Mouse (Mus musculus): Measurements from ENCODE around the gene 2210408I21Rik. TPM values are rescaled to one million over a fixed set of nuclear protein-coding genes. Genes with fewer than 3 reads are reported as not detected.

2210408I21Rik gene
- polyA plus RNA-seq, 1 experiment from 2014 or later = 2.8 TPM

GRCm38 (mm10) chr13:77324101-77324500 lies 188.8 kb downstream of the 2210408I21Rik start:
- 63% methylated on average over 1 of the region's 1 CpGs for WGBS
- Histone ChIP-seq H3K9me3 (ENCODE audit: control insufficient read depth) (no peaks in the 10 kb centered on the region), H3K4me1 (replicated peaks; ENCODE audit: control insufficient read depth, insufficient read depth, low read length) (no peaks in the 10 kb centered on the region), H3K27me3 (replicated peaks; ENCODE audit: control insufficient read depth, insufficient read depth, low read length) (no peaks in the 10 kb centered on the region), H3K4me3 (ENCODE audit: low read depth, low read length) (no peak overlapping the region), H3K9ac (ENCODE audit: low read depth, low read length) (no peak overlapping the region), H3K4me2 (replicated peaks; ENCODE audit: low read depth) (no peak overlapping the region), H3K36me3 (ENCODE audit: control insufficient read depth, insufficient read depth) (no peaks in the 10 kb centered on the region), H3K27ac (ENCODE audit: low read depth, low read length) (no peak overlapping the region)
- TF ChIP-seq CTCF (IDR thresholded peaks at IDR 0.05; ENCODE audit: low read depth) = no peak
- no peak for ATAC-seq

GRCm38 (mm10) chr13:77326174-77326959 lies 191.0 kb downstream of the 2210408I21Rik start:
- no peak for ATAC-seq
- H3K4me1 ChIP-seq (replicated peaks; ENCODE audit: control insufficient read depth, insufficient read depth, low read length) = no peaks in the 10 kb centered on the region
- H3K36me3 ChIP-seq (ENCODE audit: control insufficient read depth, insufficient read depth) = no peaks in the 10 kb centered on the region
- H3K9me3 ChIP-seq (ENCODE audit: control insufficient read depth) = no peaks in the 10 kb centered on the region
- H3K27me3 ChIP-seq (replicated peaks; ENCODE audit: control insufficient read depth, insufficient read depth, low read length) = no peaks in the 10 kb centered on the region
- 75% methylated on average over 5 of the region's 5 CpGs for WGBS
- H3K9ac ChIP-seq (ENCODE audit: low read depth, low read length) = no peak overlapping the region
- H3K4me3 ChIP-seq (ENCODE audit: low read depth, low read length) = no peak overlapping the region
- no peak for TF ChIP-seq CTCF (IDR thresholded peaks at IDR 0.05; ENCODE audit: low read depth)
- no peak overlapping the region for H3K27ac ChIP-seq (ENCODE audit: low read depth, low read length)
- H3K4me2 ChIP-seq (replicated peaks; ENCODE audit: low read depth) = no peak overlapping the region

- Histone ChIP-seq H3K4me3 (ENCODE audit: low read depth, low read length) (no peak overlapping the region), H3K27ac (ENCODE audit: low read depth, low read length) (no peak overlapping the region), H3K27me3 (replicated peaks; ENCODE audit: control insufficient read depth, insufficient read depth, low read length) (no peaks in the 10 kb centered on the region), H3K36me3 (ENCODE audit: control insufficient read depth, insufficient read depth) (no peaks in the 10 kb centered on the region), H3K9me3 (ENCODE audit: control insufficient read depth) (no peaks in the 10 kb centered on the region), H3K9ac (ENCODE audit: low read depth, low read length) (no peak overlapping the region), H3K4me2 (replicated peaks; ENCODE audit: low read depth) (no peak overlapping the region), H3K4me1 (replicated peaks; ENCODE audit: control insufficient read depth, insufficient read depth, low read length) (no peaks in the 10 kb centered on the region)
- TF ChIP-seq CTCF (IDR thresholded peaks at IDR 0.05; ENCODE audit: low read depth) = no peak
- 68% methylated on average over 2 of the region's 2 CpGs for WGBS
- no peak for ATAC-seq
Observed at GRCm38 (mm10) chr13:77342097-77342496, 206.8 kb downstream of the 2210408I21Rik start.

GRCm38 (mm10) chr13:77385448-77385970 lies 250.2 kb downstream of the 2210408I21Rik start:
- WGBS = 89% methylated on average over 3 of the region's 3 CpGs
- TF ChIP-seq CTCF (IDR thresholded peaks at IDR 0.05; ENCODE audit: low read depth) = no peak
- Histone ChIP-seq H3K4me3 (ENCODE audit: low read depth, low read length) (no peak overlapping the region), H3K9ac (ENCODE audit: low read depth, low read length) (no peak overlapping the region), H3K36me3 (ENCODE audit: control insufficient read depth, insufficient read depth) (no peaks in the 10 kb centered on the region), H3K27me3 (replicated peaks; ENCODE audit: control insufficient read depth, insufficient read depth, low read length) (no peaks in the 10 kb centered on the region), H3K9me3 (ENCODE audit: control insufficient read depth) (no peaks in the 10 kb centered on the region), H3K4me1 (replicated peaks; ENCODE audit: control insufficient read depth, insufficient read depth, low read length) (no peaks in the 10 kb centered on the region), H3K27ac (ENCODE audit: low read depth, low read length) (no peak overlapping the region), H3K4me2 (replicated peaks; ENCODE audit: low read depth) (no peak overlapping the region)
- no peak for ATAC-seq

GRCm38 (mm10) chr13:77386001-77386400 lies 250.7 kb downstream of the 2210408I21Rik start:
- H3K4me3 ChIP-seq (ENCODE audit: low read depth, low read length) = no peak overlapping the region

GRCm38 (mm10) chr13:77388148-77388547 lies 252.8 kb downstream of the 2210408I21Rik start:
- Histone ChIP-seq H3K27me3 (replicated peaks; ENCODE audit: control insufficient read depth, insufficient read depth, low read length) (no peaks in the 10 kb centered on the region), H3K36me3 (ENCODE audit: control insufficient read depth, insufficient read depth) (no peaks in the 10 kb centered on the region), H3K4me3 (ENCODE audit: low read depth, low read length) (no peak overlapping the region), H3K9ac (ENCODE audit: low read depth, low read length) (no peak overlapping the region), H3K27ac (ENCODE audit: low read depth, low read length) (no peak overlapping the region), H3K9me3 (ENCODE audit: control insufficient read depth) (no peaks in the 10 kb centered on the region), H3K4me2 (replicated peaks; ENCODE audit: low read depth) (no peak overlapping the region), H3K4me1 (replicated peaks; ENCODE audit: control insufficient read depth, insufficient read depth, low read length) (no peaks in the 10 kb centered on the region)
- ATAC-seq = no peak
- WGBS = 83% methylated on average over 4 of the region's 4 CpGs
- no peak for TF ChIP-seq CTCF (IDR thresholded peaks at IDR 0.05; ENCODE audit: low read depth)

More at GRCm38 (mm10) chr13:77386001-77386400, 250.7 kb downstream of the 2210408I21Rik start:
- no peak for ATAC-seq
- H3K9ac ChIP-seq (ENCODE audit: low read depth, low read length) = no peak overlapping the region
- no peak overlapping the region for H3K27ac ChIP-seq (ENCODE audit: low read depth, low read length)
- no peaks in the 10 kb centered on the region for H3K4me1 ChIP-seq (replicated peaks; ENCODE audit: control insufficient read depth, insufficient read depth, low read length)
- H3K4me2 ChIP-seq (replicated peaks; ENCODE audit: low read depth) = no peak overlapping the region
- 90% methylated on average over 4 of the region's 4 CpGs for WGBS
- no peak for TF ChIP-seq CTCF (IDR thresholded peaks at IDR 0.05; ENCODE audit: low read depth)
- H3K27me3 ChIP-seq (replicated peaks; ENCODE audit: control insufficient read depth, insufficient read depth, low read length) = no peaks in the 10 kb centered on the region
- H3K36me3 ChIP-seq (ENCODE audit: control insufficient read depth, insufficient read depth) = no peaks in the 10 kb centered on the region
- H3K9me3 ChIP-seq (ENCODE audit: control insufficient read depth) = no peaks in the 10 kb centered on the region
